Mouse (Mus musculus) ES-Bruce4 (cell line): ENCODE measurements around the gene P2ry13.

Source experiments
- CTCF ChIP-seq: IDR thresholded peaks from one replicate; pipeline ENCODE4 v1.8.1; 2011; ENCODE audit warnings: low read depth, low read length
- POLR2A ChIP-seq: IDR thresholded peaks from one replicate; pipeline ENCODE4 v1.8.1; 2011; ENCODE audit warnings: low read length; ENCODE audit not compliant: insufficient read depth

GRCm38 (mm10) chr3:59185662-59186061 is 25.0 kb downstream of the P2ry13 start:
- no peak for TF ChIP-seq CTCF
- TF ChIP-seq POLR2A, result no peak
